Mouse (Mus musculus) limb, embryonic 15.5 days (tissue): ENCODE measurements around the gene Atg4c. TPM values are rescaled to one million over a fixed set of nuclear protein-coding genes. Genes with fewer than 3 reads are reported as not detected.

Source experiments
- ATAC-seq: fragments of 200-750 bp; cut with Nextera tagmentation; 2 replicates; pipeline ENCODE4 v1.8.0; 2017; ENCODE audit warnings: low read depth, moderate TSS enrichment; ENCODE audit not compliant: insufficient number of reproducible peaks, low FRiP score, low TSS enrichment
- H3K27ac ChIP-seq: fragments of 300-500 bp; sonication (generic); 2 replicates; pipeline ENCODE4 v1.5.1; 2015; ENCODE audit warnings: moderate library complexity, mild to moderate bottlenecking, inconsistent platforms
- H3K27me3 ChIP-seq: fragments of 300-500 bp; sonication (generic); 2 replicates; pipeline ENCODE4 v1.6.1; 2015; ENCODE audit warnings: inconsistent platforms
- H3K36me3 ChIP-seq: fragments of 300-500 bp; sonication (generic); 2 replicates; pipeline ENCODE4 v1.6.1; 2015; ENCODE audit warnings: inconsistent platforms
- H3K4me1 ChIP-seq: fragments of 300-500 bp; sonication (generic); 2 replicates; pipeline ENCODE4 v1.6.1; 2015; ENCODE audit warnings: inconsistent platforms
- H3K4me2 ChIP-seq: fragments of 300-500 bp; sonication (generic); 2 replicates; pipeline ENCODE4 v1.6.1; 2015; ENCODE audit warnings: mild to moderate bottlenecking, inconsistent platforms
- H3K4me3 ChIP-seq: fragments of 300-500 bp; sonication (generic); 2 replicates; pipeline ENCODE4 v1.5.1; 2015; ENCODE audit warnings: mild to moderate bottlenecking, inconsistent platforms
- H3K9ac ChIP-seq: fragments of 300-500 bp; sonication (generic); 2 replicates; pipeline ENCODE4 v1.6.1; 2015; ENCODE audit warnings: inconsistent platforms
- H3K9me3 ChIP-seq: fragments of 300-500 bp; sonication (generic); 2 replicates; pipeline ENCODE4 v1.6.1; 2016; ENCODE audit warnings: inconsistent platforms
- WGBS: fragments of 180-500 bp; shearing (Covaris S2); methylation state at CpG from one replicate; pipeline ENCODE4 v1.1.7; 2015; 5-methylcytosine and 5-hydroxymethylcytosine counted together
- polyA plus RNA-seq: library from polyadenylated mRNA; unstranded; fragments of >200 nt; fragmentation: Nextera tagmentation; extraction: Ambion mirVana; gene quantifications from 2 replicates; pipeline ENCODE4 v1.2.1, GENCODE M21; 2015

Atg4c gene
- polyA plus RNA-seq, 1 experiment from 2014 or later: 14.0 TPM

- H3K36me3 ChIP-seq: no peaks in the 10 kb centered on the region
- 0 out of 2 replicates have a peak, but pooled peaks cover 7% of the 10 kb centered on the region for H3K4me1 ChIP-seq
- no peaks in the 10 kb centered on the region for H3K27me3 ChIP-seq
- H3K9ac ChIP-seq: no peak overlapping the region
- ATAC-seq: no peak
- no peaks in the 10 kb centered on the region for H3K9me3 ChIP-seq
- H3K4me3 ChIP-seq: no peak overlapping the region
- no peak overlapping the region for H3K4me2 ChIP-seq
- 56% methylated on average over 7 of the region's 7 CpGs for WGBS
- H3K27ac ChIP-seq: no peak overlapping the region
These were observed 16.9 kb upstream of the Atg4c start for GRCm38 (mm10) chr4:99176841-99177240.

DNA sequence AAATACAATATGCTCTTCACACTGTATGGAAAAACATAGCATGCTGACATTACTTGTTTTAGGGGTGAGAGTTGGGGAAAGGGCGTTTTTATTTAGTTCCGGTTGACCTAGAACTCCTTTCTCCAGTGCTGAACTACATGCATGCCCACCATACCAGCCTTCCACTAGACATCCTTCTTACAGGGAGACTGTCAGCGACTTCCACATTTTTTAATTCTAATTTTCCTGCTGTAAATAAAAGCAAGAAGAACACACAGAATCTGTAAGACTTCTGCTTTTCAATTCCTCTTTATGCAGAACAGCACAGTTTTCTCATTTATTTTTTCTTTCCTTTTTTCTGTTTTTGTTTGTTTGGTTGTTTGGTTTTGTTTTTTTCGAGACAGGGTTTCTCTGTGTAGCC, 16.5 kb upstream of the Atg4c start:
- Histone ChIP-seq H3K9ac (no peak overlapping the region), H3K4me1 (0 out of 2 replicates have a peak, but pooled peaks cover 7% of the 10 kb centered on the region), H3K27me3 (no peaks in the 10 kb centered on the region), H3K27ac (no peak overlapping the region), H3K9me3 (no peaks in the 10 kb centered on the region), H3K36me3 (no peaks in the 10 kb centered on the region), H3K4me3 (no peak overlapping the region), H3K4me2 (no peak overlapping the region)
- WGBS: 83% methylated on average over 4 of the region's 4 CpGs
- ATAC-seq: no peak

GRCm38 (mm10) chr4:99178851-99179250, 14.9 kb upstream of the Atg4c start:
- Histone ChIP-seq H3K9me3 (no peaks in the 10 kb centered on the region), H3K4me1 (0 out of 2 replicates have a peak, but pooled peaks cover 7% of the 10 kb centered on the region), H3K4me2 (no peak overlapping the region), H3K27me3 (no peaks in the 10 kb centered on the region), H3K27ac (no peak overlapping the region), H3K36me3 (no peaks in the 10 kb centered on the region), H3K4me3 (no peak overlapping the region), H3K9ac (no peak overlapping the region)
- 78% methylated on average over 5 of the region's 5 CpGs for WGBS
- no peak for ATAC-seq

DNA sequence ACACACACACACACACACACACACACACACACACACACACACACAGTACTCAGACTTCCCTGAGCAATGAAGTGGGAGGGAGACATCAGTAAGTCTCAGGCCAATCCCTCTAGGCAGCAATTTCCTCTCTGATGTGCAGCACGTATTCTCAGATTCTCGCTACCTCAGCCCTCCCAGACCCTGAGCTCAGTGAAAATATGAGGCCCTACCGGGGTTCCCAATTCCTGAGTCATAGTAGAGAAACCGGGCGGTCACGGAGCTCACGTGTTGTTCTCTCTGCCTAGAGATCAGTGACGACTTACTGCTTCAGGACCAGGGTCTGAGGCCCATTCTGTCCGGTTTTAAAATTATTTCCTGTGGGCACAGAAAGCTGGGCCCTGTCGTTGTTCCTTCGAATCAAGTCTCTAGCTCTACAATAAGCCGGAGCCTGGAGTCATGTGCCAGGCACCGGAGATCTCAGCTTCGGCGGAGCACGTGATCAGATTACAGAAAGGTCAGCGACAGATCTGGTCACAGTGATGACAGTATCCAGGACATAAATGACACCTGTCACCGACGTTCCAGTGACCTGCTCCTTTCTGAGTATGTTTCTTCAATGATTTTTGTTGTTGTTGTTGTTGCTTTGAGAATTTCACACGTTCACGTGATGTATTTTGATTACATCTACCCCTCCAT, 14.2 kb upstream of the Atg4c start:
- no peak overlapping the region for H3K4me2 ChIP-seq
- H3K4me1 ChIP-seq: 0 out of 2 replicates have a peak, but pooled peaks cover 7% of the 10 kb centered on the region
- ATAC-seq: no peak
- H3K4me3 ChIP-seq: no peak overlapping the region
- 52% methylated on average over 21 of the region's 21 CpGs for WGBS
- no peak overlapping the region for H3K9ac ChIP-seq
- H3K36me3 ChIP-seq: no peaks in the 10 kb centered on the region
- H3K27me3 ChIP-seq: no peaks in the 10 kb centered on the region
- no peaks in the 10 kb centered on the region for H3K9me3 ChIP-seq
- H3K27ac ChIP-seq: no peak overlapping the region

DNA sequence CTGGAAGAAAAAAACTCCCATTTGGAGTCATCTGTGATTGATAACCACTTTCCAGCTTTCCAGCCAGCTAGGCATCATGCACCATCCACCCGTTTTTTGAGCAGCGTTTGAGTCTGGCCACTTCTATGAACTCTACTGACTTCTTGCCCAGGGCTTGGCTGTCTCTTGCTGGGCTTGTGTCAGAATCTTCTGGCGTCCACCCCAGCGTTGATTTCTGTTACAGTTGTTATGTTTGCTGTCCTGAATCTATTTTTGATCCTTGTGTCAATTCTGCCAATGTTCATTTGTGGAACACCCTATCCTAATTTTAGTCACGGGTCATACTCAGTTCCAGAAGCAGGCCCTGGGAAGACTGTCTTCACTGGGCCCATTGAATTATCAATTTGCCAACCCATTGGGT, 12.8 kb upstream of the Atg4c start:
- H3K4me3 ChIP-seq: no peak overlapping the region
- no peaks in the 10 kb centered on the region for H3K27me3 ChIP-seq
- 0 out of 2 replicates have a peak, but pooled peaks cover 7% of the 10 kb centered on the region for H3K4me1 ChIP-seq
- no peaks in the 10 kb centered on the region for H3K9me3 ChIP-seq
- no peak for ATAC-seq
- no peak overlapping the region for H3K9ac ChIP-seq
- no peaks in the 10 kb centered on the region for H3K36me3 ChIP-seq
- H3K27ac ChIP-seq: no peak overlapping the region
- 63% methylated on average over 5 of the region's 5 CpGs for WGBS
- no peak overlapping the region for H3K4me2 ChIP-seq

- no peaks in the 10 kb centered on the region for H3K27me3 ChIP-seq
- H3K9me3 ChIP-seq: no peaks in the 10 kb centered on the region
- no peak overlapping the region for H3K4me3 ChIP-seq
- WGBS: 66% methylated on average over 9 of the region's 9 CpGs
- no peaks in the 10 kb centered on the region for H3K36me3 ChIP-seq
- H3K9ac ChIP-seq: no peak overlapping the region
- H3K4me1 ChIP-seq: 0 out of 2 replicates have a peak, but pooled peaks cover 7% of the 10 kb centered on the region
- ATAC-seq: no peak
- H3K27ac ChIP-seq: no peak overlapping the region
- H3K4me2 ChIP-seq: no peak overlapping the region
These were observed 11.9 kb upstream of the Atg4c start for GRCm38 (mm10) chr4:99181739-99182419.

DNA sequence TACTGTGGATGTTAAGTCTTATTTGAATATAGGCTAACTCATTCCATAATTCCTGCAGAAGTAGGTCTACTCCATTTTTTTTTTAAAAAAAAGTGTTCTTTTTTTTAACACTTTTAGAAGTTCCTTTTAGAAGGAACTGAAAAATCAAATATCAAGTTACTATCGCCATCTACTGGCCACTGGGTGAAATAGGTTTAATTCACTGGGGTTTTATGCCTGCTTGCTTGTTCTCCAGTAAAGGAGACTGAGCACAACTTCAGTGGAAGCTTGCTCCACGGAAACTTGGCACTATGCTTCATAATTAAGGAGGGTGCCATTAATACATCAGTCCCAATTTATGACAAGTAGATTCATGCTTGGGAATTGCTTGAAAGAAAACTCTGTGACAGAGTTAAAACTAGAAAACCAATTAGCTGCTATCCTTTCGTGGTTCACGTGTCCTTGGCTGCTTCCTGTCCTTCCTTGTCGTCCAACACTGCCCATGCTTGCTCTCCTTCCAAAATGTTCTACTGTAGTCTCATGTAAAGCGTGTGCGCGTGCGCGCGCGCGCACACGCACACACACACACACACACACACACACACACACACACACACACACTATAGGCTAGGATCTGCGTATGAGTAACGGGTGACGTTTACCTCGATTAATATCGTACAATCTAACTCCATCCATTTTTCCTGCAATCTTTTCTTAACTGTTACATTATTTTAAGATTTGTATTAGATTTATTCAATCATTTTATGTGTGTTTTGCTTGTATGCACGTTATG, 10.9 kb upstream of the Atg4c start:
- no peak for ATAC-seq
- Histone ChIP-seq H3K4me1 (0 out of 2 replicates have a peak, but pooled peaks cover 7% of the 10 kb centered on the region), H3K27ac (no peak overlapping the region), H3K36me3 (no peaks in the 10 kb centered on the region), H3K9me3 (no peaks in the 10 kb centered on the region), H3K4me2 (no peak overlapping the region), H3K27me3 (no peaks in the 10 kb centered on the region), H3K9ac (no peak overlapping the region), H3K4me3 (no peak overlapping the region)
- 72% methylated on average over 20 of the region's 20 CpGs for WGBS

GRCm38 (mm10) chr4:99184678-99185077, 9.1 kb upstream of the Atg4c start:
- H3K4me2 ChIP-seq: no peak overlapping the region
- 68% methylated on average over 4 of the region's 4 CpGs for WGBS
- H3K4me1 ChIP-seq: 0 out of 2 replicates have a peak, but pooled peaks cover 3% of the 10 kb centered on the region
- no peak overlapping the region for H3K4me3 ChIP-seq
- H3K27me3 ChIP-seq: no peaks in the 10 kb centered on the region
- no peaks in the 10 kb centered on the region for H3K9me3 ChIP-seq
- H3K27ac ChIP-seq: no peak overlapping the region
- no peak for ATAC-seq
- H3K36me3 ChIP-seq: no peaks in the 10 kb centered on the region
- H3K9ac ChIP-seq: no peak overlapping the region

GRCm38 (mm10) chr4:99185305-99185704, 8.4 kb upstream of the Atg4c start:
- no peaks in the 10 kb centered on the region for H3K9me3 ChIP-seq
- H3K9ac ChIP-seq: no peak overlapping the region
- 72% methylated on average over 4 of the region's 4 CpGs for WGBS
- no peak overlapping the region for H3K4me2 ChIP-seq
- no peak overlapping the region for H3K4me3 ChIP-seq
- H3K4me1 ChIP-seq: no peaks in the 10 kb centered on the region
- H3K27me3 ChIP-seq: no peaks in the 10 kb centered on the region
- no peak overlapping the region for H3K27ac ChIP-seq
- ATAC-seq: no peak
- H3K36me3 ChIP-seq: no peaks in the 10 kb centered on the region

DNA sequence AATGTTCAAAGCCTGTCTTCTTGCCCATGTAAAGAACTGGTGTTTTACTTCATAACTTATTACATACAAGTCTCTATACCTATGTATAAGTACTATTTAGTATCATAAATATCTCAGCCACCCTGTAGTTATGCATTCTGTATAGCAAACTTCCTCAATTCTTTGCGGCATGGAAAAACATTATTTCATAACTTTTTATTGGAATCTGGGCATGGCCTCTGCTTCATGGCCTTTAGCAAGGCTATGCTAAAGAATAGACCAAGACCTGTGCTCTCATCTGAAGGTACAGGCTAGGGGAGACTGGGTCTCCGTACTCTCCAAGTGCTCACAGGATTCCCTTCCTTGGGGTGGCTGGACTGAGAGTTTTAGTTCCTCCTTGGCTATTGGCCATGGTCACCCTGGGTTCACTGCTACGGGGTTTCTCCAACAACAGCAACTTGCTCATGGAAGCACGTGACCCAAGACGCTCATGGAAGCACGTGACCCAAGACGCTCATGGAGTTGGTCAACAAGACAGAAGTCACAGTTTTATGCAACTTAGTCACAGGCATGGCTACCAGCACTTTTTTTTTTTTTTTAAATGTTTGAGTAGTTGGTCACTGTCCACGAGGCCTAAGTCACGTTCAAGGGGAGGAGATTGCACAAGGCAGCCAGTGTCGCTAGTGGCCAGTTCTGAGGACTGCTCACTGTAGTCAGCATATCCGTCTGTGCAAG, 7.2 kb upstream of the Atg4c start:
- no peak for ATAC-seq
- no peaks in the 10 kb centered on the region for H3K4me1 ChIP-seq
- no peaks in the 10 kb centered on the region for H3K36me3 ChIP-seq
- no peaks in the 10 kb centered on the region for H3K27me3 ChIP-seq
- no peak overlapping the region for H3K9ac ChIP-seq
- H3K4me3 ChIP-seq: no peak overlapping the region
- H3K9me3 ChIP-seq: no peaks in the 10 kb centered on the region
- no peak overlapping the region for H3K27ac ChIP-seq
- 90% methylated on average over 11 of the region's 11 CpGs for WGBS
- no peak overlapping the region for H3K4me2 ChIP-seq

GRCm38 (mm10) chr4:99192640-99193039, 1.1 kb upstream of the Atg4c start:
- no peaks in the 10 kb centered on the region for H3K4me1 ChIP-seq
- no peaks in the 10 kb centered on the region for H3K36me3 ChIP-seq
- no peaks in the 10 kb centered on the region for H3K9me3 ChIP-seq
- ATAC-seq: no peak
- no peaks in the 10 kb centered on the region for H3K27me3 ChIP-seq
- no peak overlapping the region for H3K9ac ChIP-seq
- 62% methylated on average over 1 of the region's 1 CpGs for WGBS
- H3K4me2 ChIP-seq: no peak overlapping the region
- H3K4me3 ChIP-seq: no peak overlapping the region
- H3K27ac ChIP-seq: no peak overlapping the region
